Mouse (Mus musculus) spleen, adult 18-20 months (tissue): ENCODE measurements around the gene Acsm3.

Source experiments
- DNase-seq, 2 experiments: peaks; one replicate each; pipeline ENCODE4 v3.0.0; 2022; ENCODE audit warnings: mixed read lengths in 2 of 2

Acsm3 gene

DNA sequence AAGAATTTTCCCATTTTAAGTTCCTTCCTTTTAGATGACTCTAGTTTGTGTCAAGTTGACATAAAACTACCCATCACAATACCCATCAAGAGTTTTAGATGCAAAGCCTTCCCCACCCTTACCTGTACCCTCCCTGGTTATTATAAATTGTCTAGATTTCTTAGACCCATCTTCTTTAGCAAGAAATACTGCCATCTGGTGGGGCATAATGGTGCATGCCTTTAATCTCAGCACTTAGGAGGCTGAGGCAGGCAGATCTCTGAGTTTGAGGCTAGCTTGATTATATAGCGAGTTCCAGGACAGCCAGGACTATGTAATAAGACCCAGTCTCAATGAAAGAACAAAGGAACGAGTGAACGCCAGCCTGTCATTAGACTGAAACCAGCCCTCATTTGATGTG, 39.8 kb downstream of the Acsm3 start:
- DNase-seq = no peak

GRCm38 (mm10) chr7:119800991-119801390, 40.3 kb downstream of the Acsm3 start:
- no peak for DNase-seq

DNA sequence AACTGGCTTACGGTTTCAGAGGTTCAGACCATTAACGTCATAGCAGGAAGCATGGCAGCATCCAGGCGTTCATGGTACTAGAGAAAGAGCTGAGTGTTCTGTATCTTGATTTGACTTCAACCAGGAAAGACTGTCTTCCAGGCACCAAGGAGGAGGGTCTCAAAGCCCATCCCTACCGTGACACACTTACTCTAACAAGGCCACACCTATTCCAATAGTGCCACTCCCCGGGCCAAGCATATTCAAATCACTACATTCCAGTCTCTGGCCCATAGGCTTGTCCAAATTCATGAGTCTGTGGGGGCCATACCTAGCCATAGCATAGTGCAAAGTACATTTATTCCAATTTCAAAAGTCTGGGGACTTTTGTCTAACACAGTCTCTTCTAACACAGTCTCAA, 46.7 kb downstream of the Acsm3 start:
- no peak for DNase-seq

DNA sequence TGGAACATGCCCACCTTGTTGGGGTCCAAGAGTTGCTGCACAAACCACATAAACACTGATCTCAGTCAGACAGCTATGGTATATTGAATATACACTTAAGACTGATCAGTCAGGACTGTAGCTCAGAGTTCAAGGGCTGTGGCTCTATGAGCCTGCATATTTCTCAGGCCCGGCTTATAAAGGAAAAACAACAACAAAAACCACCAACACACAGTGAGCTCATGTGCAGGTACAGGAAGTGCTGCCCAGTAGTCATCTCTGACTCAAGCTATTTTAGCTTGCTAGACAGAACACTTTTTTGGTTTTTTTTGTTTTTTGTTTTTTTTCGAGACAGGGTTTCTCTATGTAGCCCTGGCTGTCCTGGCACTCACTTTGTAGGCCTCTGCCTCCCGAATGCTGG, 48.0 kb downstream of the Acsm3 start:
- DNase-seq = no peak

GRCm38 (mm10) chr7:119835371-119835770, 74.6 kb downstream of the Acsm3 start:
- no peak for DNase-seq

GRCm38 (mm10) chr7:119835996-119836777, 75.5 kb downstream of the Acsm3 start:
- DNase-seq = no peak
